In the genomic region with DNA sequence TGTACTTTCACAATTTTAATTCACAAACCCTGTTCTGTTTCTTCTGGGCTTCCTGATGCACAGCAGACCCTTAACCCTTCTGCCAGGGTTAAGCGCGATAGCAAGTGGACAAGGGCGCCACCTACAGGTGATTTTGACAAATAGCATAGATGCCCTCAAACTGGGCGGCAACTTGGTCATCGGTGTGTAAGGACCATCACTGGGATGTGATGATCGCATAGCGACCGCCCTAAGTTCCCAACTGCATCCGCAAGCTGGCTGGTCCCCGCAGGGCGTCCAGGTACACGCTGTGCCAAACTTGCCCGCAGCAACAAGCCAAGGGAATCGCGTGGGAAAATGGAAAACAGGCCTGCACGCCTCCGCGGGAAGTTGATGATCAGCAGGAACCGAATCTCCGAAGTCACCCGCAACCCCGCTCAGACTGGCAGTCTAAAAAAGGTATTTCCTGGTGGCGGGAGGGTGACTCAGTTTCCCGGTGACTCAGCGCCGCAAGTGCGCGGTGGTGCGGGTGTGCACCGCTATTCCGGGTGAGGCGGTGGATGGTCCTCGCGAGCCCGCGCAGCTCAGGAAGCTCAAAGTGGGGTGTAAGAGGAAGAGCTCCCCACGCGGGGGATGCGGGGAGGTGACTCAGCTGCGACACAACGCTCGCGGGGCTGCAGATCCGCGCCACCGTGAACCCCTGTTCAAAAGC, we compare ENCODE assay signal across 8 mouse cellular contexts.
DNase-seq lines count a peak whose midpoint lies in the region; ATAC-seq and TF ChIP-seq lines count a peak whose summit lies in the region.

No protein-coding gene starts in this region.

- peak; percentile 71 for DNase-seq in WW6 (ENCODE audit: low read depth, low spot score)
- peak; percentile 89 to 92 for DNase-seq in cerebellum, postnatal 10 days
- peak; percentile 50 to 69 for DNase-seq in frontal cortex, postnatal 25 days (ENCODE audit: low spot score in 2 of 2)
- DNase-seq in hindbrain, postnatal 0 days (ENCODE audit: low spot score) = peak; percentile 91
- peak; percentile 78 to 80 for DNase-seq in left cerebral cortex, adult 2 months (ENCODE audit: extremely low spot score in 1 of 2, low spot score in 2 of 2)
- peak; percentile 64 to 81 for DNase-seq in lung, postnatal 4 days
- peak; percentile 89 for DNase-seq in right cerebral cortex, adult 18-20 months
- DNase-seq in urinary bladder, postnatal 4 days (ENCODE audit: low spot score in 2 of 2) = peak; percentile 52 to 77

- peak; percentile 97 for TF ChIP-seq CTCF in hindbrain, postnatal 0 days (IDR thresholded peaks at IDR 0.05; ENCODE audit: low read depth)
- TF ChIP-seq CTCF in left cerebral cortex, adult 2 months (IDR thresholded peaks at IDR 0.05) = peak; percentile 92

- peak; percentile 84 for ATAC-seq in hindbrain, postnatal 0 days

- H3K9me3 ChIP-seq in hindbrain, postnatal 0 days (ENCODE audit: low read length) = no peaks in the 10 kb centered on the region

- peak overlapping the region; percentile 97 for H3K4me2 ChIP-seq in hindbrain, postnatal 0 days (ENCODE audit: low read depth, low read length)

- H3K4me1 ChIP-seq in hindbrain, postnatal 0 days (ENCODE audit: insufficient read depth, low read length) = 0 out of 2 replicates have a peak, but pooled peaks cover 9% of the 10 kb centered on the region

- 1% methylated on average over 46 of the region's 46 CpGs for WGBS in hindbrain, postnatal 0 days

- no peaks in the 10 kb centered on the region for H3K36me3 ChIP-seq in hindbrain, postnatal 0 days (ENCODE audit: insufficient read depth, low read length)

- H3K4me3 ChIP-seq in hindbrain, postnatal 0 days (ENCODE audit: low read length) = peak overlapping the region; percentile 45
- peak overlapping the region; percentile 43 for H3K4me3 ChIP-seq in left cerebral cortex, adult 2 months

- H3K27me3 ChIP-seq in hindbrain, postnatal 0 days (ENCODE audit: insufficient read depth, low read length) = no peaks in the 10 kb centered on the region; the same call in 1 of the 2 replicates

- intact Hi-C loops in left cerebral cortex, adult 2 months (cut with DNase I) = loop anchor here (1.0 to 5.0 kb wide), 4 partner anchors 178 to 750 kb away; no protein-coding TSS in a partner anchor

- H3K9ac ChIP-seq in hindbrain, postnatal 0 days (replicated peaks; ENCODE audit: low read length) = peak overlapping the region; percentile 45; the same call in 1 of the 2 replicates

- H3K27ac ChIP-seq in hindbrain, postnatal 0 days = no peak overlapping the region
- H3K27ac ChIP-seq in left cerebral cortex, adult 2 months = 0 out of 2 replicates have a peak overlapping the region, but pooled peaks have one; percentile 32
